Mouse (Mus musculus) spleen, embryonic (tissue): ENCODE measurements around the gene Olfr798.

Experiments
- CTCF ChIA-PET: fragments of 350-600 bp; sonication (Branson Sonifier 250); formaldehyde crosslinking; loops from one replicate; lab custom pipeline; 2022; lab: Charles Lee

The Olfr798 gene

DNA sequence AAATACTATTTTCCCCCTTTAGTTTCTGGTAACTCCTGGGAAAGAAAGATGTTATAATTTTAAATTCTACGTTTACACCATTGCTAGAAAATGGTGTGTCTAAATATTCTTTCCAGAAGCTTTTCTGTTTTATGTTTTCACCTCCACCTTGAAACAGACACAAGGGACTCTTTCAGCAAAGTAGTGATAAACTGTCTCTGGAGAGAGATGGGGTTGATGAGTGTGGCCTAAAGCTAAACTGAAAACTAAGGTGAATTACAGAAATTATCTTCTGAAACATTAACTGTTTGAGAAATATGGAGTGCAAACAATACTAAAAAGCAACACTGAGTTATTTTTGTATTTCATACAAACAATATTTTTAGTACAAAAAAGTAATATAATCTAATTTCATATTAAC, at the start of gene Olfr798:
Gene Olfr798, minus strand, starts transcription at position 101 of the 400 bp plus-strand sequence.
- CTCF ChIA-PET: no interaction called here

DNA sequence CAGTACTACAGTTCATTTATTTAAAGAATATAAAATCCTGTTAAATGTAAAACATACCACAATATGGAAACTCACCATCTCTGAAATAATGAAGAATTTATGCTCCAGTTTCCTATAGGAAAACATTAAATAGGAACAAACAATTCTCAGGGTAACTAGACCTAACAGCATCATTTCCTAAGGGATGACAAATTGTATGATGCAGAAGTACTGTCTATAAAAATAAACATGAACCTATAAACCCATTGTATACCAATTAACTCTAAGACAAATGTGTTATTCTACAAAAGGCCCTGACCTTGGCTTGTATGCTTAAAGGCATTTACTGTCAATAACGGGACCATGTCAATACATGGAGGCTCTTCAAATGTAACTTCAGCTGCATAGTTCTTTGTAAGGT, 46.0 kb upstream of the Olfr798 start, which contains the start of gene Olfr801:
Gene Olfr801, minus strand, starts transcription at position 101 of the 400 bp plus-strand sequence.
- CTCF ChIA-PET: no interaction called here

DNA sequence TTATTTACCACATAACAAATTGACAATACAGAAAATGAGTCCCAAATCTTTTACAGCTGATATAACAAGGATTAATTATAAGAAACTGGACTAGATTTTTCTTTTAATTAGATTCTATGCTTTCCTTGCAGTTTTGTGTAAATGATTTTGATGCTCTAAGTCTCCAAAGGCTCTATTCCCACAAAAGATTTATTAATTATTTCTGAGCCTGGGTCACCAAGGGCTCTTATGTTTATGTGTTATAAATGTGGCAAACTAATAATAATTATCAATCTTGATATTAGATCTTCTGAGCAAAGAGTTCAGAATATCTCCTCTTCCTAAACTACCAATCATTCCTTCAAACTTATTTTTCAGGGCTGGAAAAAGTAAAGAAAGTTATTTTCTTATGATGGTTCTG, 29.7 kb upstream of the Olfr798 start, which contains the start of gene Olfr800:
Gene Olfr800, plus strand, starts transcription at position 301 of the 400 bp plus-strand sequence.
- CTCF ChIA-PET: no interaction called here

DNA sequence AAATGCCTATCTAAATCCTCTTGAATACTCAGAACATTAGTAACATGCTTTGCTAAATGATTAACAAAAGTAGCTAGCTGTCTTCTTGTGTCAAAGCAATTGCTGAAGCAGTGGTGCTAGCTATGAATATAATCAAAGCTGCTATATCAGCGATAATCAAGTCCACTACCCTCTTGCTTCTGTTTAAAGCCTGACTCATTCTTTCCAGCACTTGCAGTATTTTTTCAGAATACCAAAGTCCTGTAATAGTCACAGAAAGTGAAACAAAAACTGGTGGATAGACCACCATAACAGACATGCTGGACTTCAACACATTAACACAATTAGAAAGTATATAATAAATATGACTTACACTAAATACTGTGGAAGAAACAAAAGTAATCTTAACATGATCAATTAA, 24.0 kb upstream of the Olfr798 start:
- CTCF ChIA-PET: no interaction called here

DNA sequence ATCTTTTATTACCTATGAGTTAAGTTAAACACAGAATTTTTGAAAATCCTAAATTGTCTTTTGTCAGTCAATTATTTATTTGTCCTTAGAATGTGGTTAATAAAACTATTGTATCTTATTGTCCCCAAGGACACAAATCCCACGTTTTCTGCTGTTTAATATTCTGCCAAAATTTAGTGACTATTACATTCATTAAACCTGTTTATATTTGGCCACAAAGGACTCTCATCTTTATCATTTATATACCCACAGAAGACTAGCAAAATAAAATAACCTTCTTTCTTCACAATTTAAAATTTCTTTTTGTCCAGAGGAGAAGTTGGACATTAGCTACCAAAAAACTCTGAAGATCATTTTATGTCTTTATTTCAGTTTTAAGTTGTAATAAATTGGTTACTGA, 9.4 kb upstream of the Olfr798 start, which contains the start of gene Olfr799:
Gene Olfr799, plus strand, starts transcription at position 301 of the 400 bp plus-strand sequence.
- CTCF ChIA-PET: no interaction called here

DNA sequence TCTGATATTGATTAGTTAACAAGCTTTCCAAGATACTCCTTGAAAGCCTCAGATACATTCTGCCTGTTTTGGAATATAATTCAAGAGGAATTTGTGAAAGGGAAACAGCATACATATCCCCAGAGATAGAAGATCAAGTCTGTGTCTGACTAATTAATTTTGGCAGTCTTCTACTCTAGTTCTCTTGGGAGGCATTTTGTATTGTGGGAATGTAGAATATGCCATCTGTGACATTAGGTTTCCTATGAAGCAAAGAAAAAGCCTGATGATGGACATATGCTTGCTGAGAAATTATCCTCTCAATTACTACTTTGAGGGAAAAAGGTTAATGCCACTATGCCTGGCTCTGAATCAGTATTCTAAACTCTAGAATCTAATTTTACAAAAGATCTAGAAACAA, 4.5 kb downstream of the Olfr798 start:
- CTCF ChIA-PET: no interaction called here

DNA sequence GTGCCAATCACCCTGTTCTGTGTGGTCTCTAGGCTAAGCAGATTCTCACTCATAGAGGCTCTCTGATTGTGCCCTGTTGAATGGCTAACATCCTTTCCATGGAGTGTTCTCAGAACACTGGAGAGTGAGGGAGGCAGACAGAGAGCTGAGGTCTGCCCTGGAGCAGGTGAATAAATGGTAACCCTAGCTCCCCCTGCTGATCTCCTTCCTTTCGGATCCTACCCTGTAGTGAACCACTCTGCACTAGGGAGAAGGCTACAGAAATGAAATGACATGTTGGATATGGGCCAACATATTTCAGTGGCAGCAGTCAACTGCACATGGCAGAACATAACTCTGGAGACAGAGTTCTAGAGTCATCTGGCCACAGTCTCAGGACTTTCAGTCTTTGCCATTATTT, 6.0 kb downstream of the Olfr798 start:
- CTCF ChIA-PET: no interaction called here

DNA sequence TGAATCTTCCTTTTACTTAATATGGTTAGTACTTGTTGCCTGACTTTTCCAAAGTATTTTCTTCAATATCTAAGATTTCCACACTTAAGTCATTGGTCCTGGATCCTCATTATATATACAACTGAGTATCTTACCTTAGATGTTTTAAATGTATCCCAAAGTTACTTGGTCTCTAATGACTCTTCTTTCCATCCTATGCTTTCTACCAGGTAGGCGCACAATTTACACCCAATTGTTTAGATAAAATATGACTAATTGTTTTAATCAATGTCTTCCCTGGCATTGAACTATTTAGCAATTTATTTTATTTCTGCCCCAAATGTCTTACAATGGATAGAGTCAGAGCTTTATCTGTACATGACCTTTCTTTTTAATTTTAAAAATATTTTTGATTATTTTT, 15.3 kb downstream of the Olfr798 start, which contains the start of gene Olfr796:
Gene Olfr796, minus strand, starts transcription at position 101 of the 400 bp plus-strand sequence.
- CTCF ChIA-PET: no interaction called here

DNA sequence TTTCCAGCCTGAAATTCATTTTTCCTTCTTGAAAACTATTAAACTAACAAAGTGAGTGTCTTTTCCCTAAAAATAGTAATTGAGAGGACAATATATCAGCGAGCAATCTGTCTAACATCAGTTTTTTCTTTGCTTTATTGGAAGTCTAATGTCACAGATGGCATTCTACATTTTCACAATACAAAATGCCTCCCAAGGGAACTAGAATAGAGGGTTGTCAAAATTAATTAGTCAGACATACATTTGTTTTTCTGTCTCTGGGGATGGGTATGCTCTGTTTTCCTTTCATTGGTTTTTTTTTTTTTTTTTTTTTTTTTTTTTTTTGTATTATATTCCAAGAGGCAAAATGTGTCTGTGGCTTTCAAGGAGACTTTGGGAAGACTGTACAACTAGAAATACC, 50.7 kb downstream of the Olfr798 start:
- CTCF ChIA-PET: no interaction called here
